Mouse (Mus musculus): ENCODE results near the gene Zscan2. TPM values are rescaled to one million over a fixed set of nuclear protein-coding genes. Genes with fewer than 3 reads are reported as not detected.

The Zscan2 gene
- total RNA-seq, 2 experiments from 2014 or later = 1.5 to 1.6 TPM

GRCm38 (mm10) chr7:80843910-80844640 lies 16.6 kb upstream of the Zscan2 start:
- DNase-seq = no peak

DNA sequence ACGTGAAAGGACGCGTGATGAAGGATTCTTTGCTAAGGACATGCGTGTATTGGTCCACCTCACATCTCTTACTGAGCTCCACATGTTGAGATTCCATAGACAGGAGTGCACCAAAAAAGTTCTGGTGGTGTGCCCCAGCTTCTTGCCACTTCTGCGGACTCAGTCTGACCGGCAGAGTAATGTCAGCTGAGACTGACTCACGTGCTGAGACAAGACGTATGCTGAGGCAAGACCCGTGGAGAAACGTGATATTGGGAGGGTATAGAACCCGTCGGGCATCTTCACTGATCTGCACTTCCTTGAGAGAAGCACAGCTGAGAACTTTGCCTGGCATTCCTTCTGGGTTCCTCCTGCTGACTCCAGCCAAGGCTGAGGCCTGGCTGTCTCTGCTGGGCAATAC lies 16.0 kb upstream of the Zscan2 start:
- no peak for DNase-seq

DNA sequence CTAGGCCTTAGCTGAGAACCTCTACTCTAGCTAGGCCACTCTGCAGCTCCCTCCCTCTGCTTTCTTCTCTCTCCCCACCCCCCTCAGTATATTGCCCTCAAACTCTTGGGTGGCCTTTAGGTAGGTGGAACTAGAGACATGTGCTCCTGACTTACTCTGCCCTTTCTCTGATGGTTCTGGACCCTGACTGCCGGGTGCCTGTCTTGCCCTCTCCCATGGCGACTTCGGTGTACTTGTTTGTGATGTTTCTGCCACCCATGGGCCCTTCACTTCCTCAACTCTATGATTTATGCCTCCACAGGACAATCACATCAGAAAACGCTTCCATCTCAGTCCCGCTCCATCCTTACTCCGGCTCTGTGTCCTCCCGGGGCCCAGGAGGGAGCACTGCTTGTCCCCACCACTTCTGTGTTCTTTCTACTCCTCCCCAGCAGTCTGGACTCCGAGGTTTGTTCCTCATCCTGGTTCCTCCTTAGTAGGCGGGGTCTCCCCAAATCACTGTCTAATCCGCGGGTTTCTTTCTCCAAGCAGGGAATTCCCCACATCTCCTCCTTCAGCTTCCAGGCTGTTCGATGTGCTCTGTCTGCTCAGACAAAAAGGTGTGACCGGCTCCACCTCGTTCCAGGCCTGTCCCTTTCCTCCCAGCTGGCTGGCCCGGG lies 15.0 kb upstream of the Zscan2 start:
- peak; percentile 34 for DNase-seq

- no peak for DNase-seq
Measured at GRCm38 (mm10) chr7:80846280-80846678, 14.4 kb upstream of the Zscan2 start.

- DNase-seq = no peak
Measured at GRCm38 (mm10) chr7:80846709-80847108, 14.0 kb upstream of the Zscan2 start.

DNA sequence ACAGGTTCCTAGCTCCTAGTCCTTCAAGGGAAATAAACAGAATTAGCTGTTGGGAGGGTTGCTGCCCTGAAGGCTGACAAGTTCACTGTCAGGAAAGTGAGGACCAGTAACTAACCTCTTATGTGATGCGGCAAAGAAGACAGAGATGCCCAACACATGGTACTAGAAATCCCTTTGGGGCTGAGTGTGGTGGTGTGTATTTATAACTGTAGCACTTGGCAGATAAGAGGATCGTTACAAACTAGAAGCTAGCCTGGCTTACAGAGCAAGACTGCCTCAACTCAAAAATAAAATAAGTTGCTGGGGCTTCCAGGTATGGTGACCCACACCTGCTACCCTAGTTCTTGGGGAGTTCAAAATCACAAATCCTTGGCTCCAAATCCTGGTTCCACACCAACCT lies 11.5 kb upstream of the Zscan2 start:
- no peak for DNase-seq

DNA sequence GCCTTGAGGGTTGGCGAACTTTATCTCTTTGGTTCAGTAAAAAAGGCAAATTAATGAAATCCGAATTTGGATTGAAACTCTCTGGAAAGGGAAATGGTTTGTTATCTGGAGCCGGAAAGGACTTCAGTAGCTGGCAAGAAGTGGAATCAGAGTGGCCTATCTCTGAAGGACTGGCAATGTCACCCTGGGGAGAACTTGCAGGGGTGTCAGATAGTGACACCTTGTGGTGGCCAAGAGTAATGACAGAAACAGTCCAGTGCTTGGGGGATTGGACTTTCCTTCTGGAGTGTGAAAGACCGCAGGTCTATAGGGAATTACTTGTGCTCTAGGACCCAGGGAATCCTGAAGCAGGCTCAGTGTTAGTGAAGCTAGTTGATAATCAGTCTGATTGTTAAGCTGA lies 11.0 kb upstream of the Zscan2 start:
- no peak for DNase-seq

DNA sequence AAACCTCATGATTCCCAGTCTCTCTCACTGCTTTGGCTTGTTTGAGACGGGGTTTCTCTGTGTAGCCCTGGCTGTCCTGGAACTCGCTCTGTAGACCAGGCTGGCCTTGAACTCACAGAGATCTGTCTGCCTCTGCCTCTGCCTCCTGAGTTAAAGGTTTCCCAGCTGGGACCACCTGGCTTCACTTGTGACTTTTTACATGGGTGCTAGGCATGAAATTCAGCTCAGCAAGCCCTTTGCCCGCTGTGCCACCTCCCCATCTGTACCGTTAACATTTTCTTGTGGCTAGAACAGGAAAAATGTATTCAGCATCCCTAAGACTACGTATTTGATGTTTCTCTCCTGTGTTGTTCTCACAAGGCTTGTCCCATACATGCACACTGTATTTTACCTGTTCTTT lies 10.2 kb upstream of the Zscan2 start:
- DNase-seq = no peak

DNA sequence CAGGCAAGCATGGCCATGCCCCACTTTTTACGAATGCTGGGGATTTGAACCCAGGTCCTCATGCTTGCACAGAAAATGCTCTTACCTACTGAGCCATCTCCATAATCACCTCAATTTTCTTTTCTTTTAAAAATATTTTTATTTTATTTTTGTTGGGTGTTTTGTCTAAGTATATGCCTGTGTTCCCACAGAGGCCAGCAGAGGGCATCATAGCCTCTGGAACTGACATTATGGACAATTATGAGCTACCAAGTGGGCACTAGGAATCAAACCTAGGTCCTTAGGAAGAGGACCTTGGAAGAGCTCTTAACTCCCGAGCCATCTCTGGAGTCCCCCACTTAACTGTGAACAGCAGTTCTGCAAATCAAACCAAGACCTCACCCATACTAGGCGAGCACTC lies 7.5 kb upstream of the Zscan2 start:
- no peak for DNase-seq

- DNase-seq = no peak
Measured at GRCm38 (mm10) chr7:80855316-80855715, 5.4 kb upstream of the Zscan2 start.

- peak; percentile 64 for DNase-seq
Measured at GRCm38 (mm10) chr7:80857181-80857580, 3.5 kb upstream of the Zscan2 start.

DNA sequence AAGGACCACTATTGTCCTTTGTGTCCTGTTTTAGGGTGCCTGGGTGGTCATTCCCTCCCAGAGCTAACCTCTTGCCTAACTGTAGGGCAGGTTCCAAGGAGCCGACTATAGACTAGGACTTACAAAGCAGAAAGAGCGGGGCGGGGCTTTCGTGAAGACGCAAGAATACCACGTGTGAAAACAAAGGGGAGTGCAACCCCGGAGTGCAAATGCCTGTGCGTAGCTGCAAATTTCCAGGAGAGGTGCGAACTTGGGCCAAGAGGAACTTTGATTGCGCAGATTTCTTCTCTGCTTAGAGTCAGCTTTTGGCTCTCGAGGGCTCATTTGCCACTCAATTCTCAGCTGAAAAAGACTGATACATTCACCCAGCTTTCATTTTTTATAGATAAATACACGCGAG lies 493 bp upstream of the Zscan2 start:
- DNase-seq = peak; percentile 23

DNA sequence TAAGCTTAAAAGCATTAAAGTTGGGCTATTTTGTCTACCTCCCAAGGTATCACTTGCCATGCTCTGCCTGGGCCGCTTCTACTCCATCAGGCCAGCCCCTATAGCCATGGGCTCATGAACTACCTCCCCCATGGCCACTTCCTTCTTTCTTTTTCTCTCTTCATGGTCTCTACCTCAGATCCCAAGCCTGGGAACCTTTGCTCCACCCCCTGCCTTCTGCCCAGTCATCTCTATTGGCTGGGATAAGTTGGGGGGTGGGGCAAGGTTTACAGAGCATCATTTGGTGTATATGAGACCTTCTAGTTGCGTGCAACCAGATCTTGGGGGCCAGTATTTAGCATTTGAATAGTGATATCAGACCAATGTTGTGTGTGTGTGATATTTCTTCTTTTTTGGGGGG lies 1.8 kb downstream of the Zscan2 start:
- DNase-seq = no peak

- DNase-seq = no peak
Measured at GRCm38 (mm10) chr7:80863520-80863919, 2.8 kb downstream of the Zscan2 start.

DNA sequence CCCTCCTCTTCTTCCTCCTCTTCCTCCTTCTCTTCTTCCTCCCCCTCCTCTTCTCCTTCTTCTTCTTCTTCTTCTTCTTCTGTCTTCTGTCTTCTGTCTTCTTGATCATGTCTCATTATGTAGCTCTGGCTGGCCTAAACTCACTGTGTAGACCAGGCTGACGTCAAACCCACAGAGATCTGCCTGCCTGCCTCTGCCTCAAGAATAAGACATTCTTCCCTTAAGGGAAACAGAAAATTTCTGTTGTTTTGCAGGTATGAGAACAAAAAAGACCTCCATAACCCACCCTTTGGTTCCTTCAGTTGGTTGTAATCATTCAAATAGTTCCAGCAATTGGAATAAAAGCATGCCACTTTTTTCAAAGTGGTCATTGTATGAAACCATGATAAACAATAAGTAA lies 3.4 kb downstream of the Zscan2 start:
- DNase-seq = no peak

DNA sequence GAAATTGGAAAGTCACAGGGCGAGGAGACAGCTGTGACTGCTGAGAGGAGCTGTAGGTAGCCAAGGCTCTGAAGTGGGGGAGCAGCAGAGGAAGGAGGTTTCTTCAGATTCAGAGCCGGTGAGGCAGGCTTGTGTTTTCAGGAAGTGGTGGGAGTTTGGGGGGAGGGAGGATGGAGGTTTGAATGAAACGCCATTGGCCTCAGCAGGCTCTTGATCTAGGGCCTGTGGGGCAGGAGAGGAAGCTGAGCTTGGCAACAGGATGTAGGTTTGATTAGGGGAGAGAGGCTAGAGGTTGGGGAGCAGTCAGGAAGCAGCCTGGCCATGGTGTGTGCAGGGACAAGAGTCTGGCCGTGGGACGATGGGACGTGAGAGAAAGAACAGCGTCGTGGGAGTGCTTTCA lies 4.1 kb downstream of the Zscan2 start:
- DNase-seq = no peak

DNA sequence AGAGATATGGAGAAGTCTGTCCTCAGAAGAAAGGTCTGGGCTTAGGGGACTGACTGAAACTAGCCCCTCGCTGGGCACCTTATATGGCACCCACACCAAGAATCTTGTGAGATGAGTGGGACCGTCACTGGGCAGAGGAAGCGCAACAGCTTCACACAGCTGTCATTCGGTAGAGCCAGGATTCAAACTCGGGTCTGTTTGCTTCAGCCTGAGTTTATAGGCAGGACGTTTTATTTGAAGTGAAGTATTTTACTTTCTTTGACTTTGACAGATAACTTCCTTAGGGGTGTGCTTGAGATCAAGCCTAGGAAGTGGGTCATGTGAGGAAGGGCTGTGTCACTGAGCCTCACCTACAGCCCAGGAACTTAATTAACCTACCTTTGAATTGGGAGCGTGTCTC lies 4.8 kb downstream of the Zscan2 start:
- no peak for DNase-seq

GRCm38 (mm10) chr7:80866514-80867147 lies 5.9 kb downstream of the Zscan2 start:
- DNase-seq = no peak

- no peak for DNase-seq
Measured at GRCm38 (mm10) chr7:80868686-80869085, 8.0 kb downstream of the Zscan2 start.

DNA sequence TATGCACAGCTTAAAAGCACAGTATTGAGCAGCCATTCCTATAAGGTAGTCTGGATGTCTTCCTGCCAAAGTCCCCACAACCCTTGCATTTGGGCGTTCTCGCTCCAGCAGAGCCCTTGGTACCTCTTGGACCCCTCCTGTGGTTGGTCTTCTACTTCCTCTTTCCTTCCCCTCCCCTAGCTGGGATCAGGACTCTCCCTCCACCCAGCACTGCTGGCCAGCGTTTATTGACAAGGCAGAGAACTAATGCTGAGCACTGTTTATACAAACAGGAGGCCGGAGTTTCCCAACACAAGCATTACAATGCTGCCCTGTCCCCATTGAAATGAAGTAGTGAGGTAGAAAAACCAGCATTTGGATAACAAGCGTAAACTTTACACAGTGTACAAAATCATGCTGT lies 12.3 kb downstream of the Zscan2 start:
- no peak for DNase-seq

- no peak for DNase-seq
Measured at GRCm38 (mm10) chr7:80873631-80874030, 12.9 kb downstream of the Zscan2 start.

GRCm38 (mm10) chr7:80875727-80876126 lies 15.0 kb downstream of the Zscan2 start:
- no peak for DNase-seq

- peak; percentile 56 for DNase-seq
Measured at GRCm38 (mm10) chr7:80882830-80883505, 22.2 kb downstream of the Zscan2 start.
